18 mouse cellular contexts compared by ENCODE assay signal in genomic region chr5:93145504-93145903, GRCm38 (mm10). TPM values are rescaled to one million over a fixed set of nuclear protein-coding genes. Genes with fewer than 3 reads are reported as not detected.
A peak's percentile ranks its signal among the peaks of the same experiment; 100 is the strongest.
DNase-seq lines count a peak whose midpoint lies in the region; ATAC-seq and TF ChIP-seq lines count a peak whose summit lies in the region.
"Had no signal": no experiment of that assay in that cellular context is flagged by ENCODE, and none has a peak within 500 bp of the region (broad histone marks: within the 10 kb centered on the region; RNA-seq: fewer than 3 reads in every experiment).

No protein-coding gene starts in this region.

- peaks cover 53% of the 10 kb centered on the region for H3K4me1 ChIP-seq in kidney, embryonic 15.5 days
- H3K4me1 ChIP-seq in testis, adult 2 months (ENCODE audit: control insufficient read depth, insufficient read depth, low read length), result peaks cover 2% of the 10 kb centered on the region; the same call in 1 of the 2 replicates
- H3K4me1 ChIP-seq in limb, embryonic 13.5 days, result peaks cover 52% of the 10 kb centered on the region
- H3K4me1 ChIP-seq in stomach, embryonic 16.5 days (ENCODE audit: control insufficient read depth, insufficient read depth, low read length), result peaks cover 26% of the 10 kb centered on the region

- H3K27ac ChIP-seq in kidney, embryonic 15.5 days, result peak overlapping the region; percentile 30; the same call in 1 of the 2 replicates
- H3K27ac ChIP-seq in testis, adult 2 months (ENCODE audit: control insufficient read depth, insufficient read depth, low read depth, low read length), result peak overlapping the region; percentile 39
- no peak overlapping the region; the same call in 1 of the 2 replicates for H3K27ac ChIP-seq in limb, embryonic 13.5 days
- peak overlapping the region; percentile 21 for H3K27ac ChIP-seq in stomach, embryonic 16.5 days (ENCODE audit: low read length)
- H3K27ac ChIP-seq: heart, embryonic 15.5 days; macrophage; midbrain, embryonic 12.5 days had no signal

- no peak overlapping the region for H3K9ac ChIP-seq in kidney, embryonic 15.5 days
- H3K9ac ChIP-seq in limb, embryonic 13.5 days, result peak overlapping the region; percentile 31; the same call in 1 of the 2 replicates
- H3K9ac ChIP-seq in stomach, embryonic 16.5 days (ENCODE audit: low read length), result no peak overlapping the region; the same call in 1 of the 2 replicates
- H3K9ac ChIP-seq: heart, embryonic 15.5 days; lung, embryonic 15.5 days; midbrain, embryonic 12.5 days had no signal

- no peaks in the 10 kb centered on the region for H3K9me3 ChIP-seq in kidney, embryonic 15.5 days (replicated peaks)
- H3K9me3 ChIP-seq in limb, embryonic 13.5 days, result no peaks in the 10 kb centered on the region
- no peaks in the 10 kb centered on the region for H3K9me3 ChIP-seq in stomach, embryonic 16.5 days (replicated peaks; ENCODE audit: control insufficient read depth, low read length)
- H3K9me3 ChIP-seq: heart, embryonic 15.5 days; lung, embryonic 15.5 days; midbrain, embryonic 12.5 days had no signal

- 65% methylated on average over 6 of the region's 6 CpGs for WGBS in kidney, embryonic 15.5 days
- 78% methylated on average over 6 of the region's 6 CpGs for WGBS in limb, embryonic 13.5 days
- WGBS in stomach, embryonic 16.5 days, result 76% methylated on average over 6 of the region's 6 CpGs

- TF ChIP-seq POLR2A in testis, adult 2 months (IDR thresholded peaks at IDR 0.05; ENCODE audit: control insufficient read depth, low read depth, low read length), result no peak

- no peak for ATAC-seq in kidney, embryonic 15.5 days (replicated peaks; ENCODE audit: low FRiP score)
- ATAC-seq in limb, embryonic 13.5 days (ENCODE audit: low FRiP score, low read depth), result no peak
- no peak for ATAC-seq in stomach, embryonic 16.5 days (ENCODE audit: insufficient read depth, low FRiP score)
- ATAC-seq in cerebellum, adult (ENCODE audit: insufficient number of reproducible peaks, low FRiP score, low TSS enrichment), result no peak
- ATAC-seq: activated CD4-positive, CD25-positive, alpha-beta regulatory T cell, adult 4 months had no signal

- peaks cover 50% of the 10 kb centered on the region for H3K36me3 ChIP-seq in kidney, embryonic 15.5 days
- no peaks in the 10 kb centered on the region for H3K36me3 ChIP-seq in testis, adult 2 months (ENCODE audit: control insufficient read depth, insufficient read depth, low read length)
- peaks cover 62% of the 10 kb centered on the region for H3K36me3 ChIP-seq in limb, embryonic 13.5 days
- peaks cover 7% of the 10 kb centered on the region; the same call in 1 of the 2 replicates for H3K36me3 ChIP-seq in stomach, embryonic 16.5 days (ENCODE audit: control insufficient read depth, insufficient read depth, low read length)
- H3K36me3 ChIP-seq: heart, embryonic 15.5 days had no signal

- no peak for DNase-seq in kidney, adult 11 months
- DNase-seq in testis, postnatal 10 days (ENCODE audit: low spot score), result no peak
- DNase-seq in heart, adult 9 months (ENCODE audit: low spot score in 2 of 2), result no peak
- DNase-seq: gastrocnemius, postnatal 10 days; heart, adult 18-20 months; kidney, adult 9 months; right cerebral cortex, adult 18-20 months; thymus, adult 18-20 months had no signal

- H3K27me3 ChIP-seq in kidney, embryonic 15.5 days, result no peaks in the 10 kb centered on the region
- no peaks in the 10 kb centered on the region for H3K27me3 ChIP-seq in testis, adult 2 months (ENCODE audit: control insufficient read depth, insufficient read depth, low read length)
- no peaks in the 10 kb centered on the region for H3K27me3 ChIP-seq in limb, embryonic 13.5 days
- H3K27me3 ChIP-seq in stomach, embryonic 16.5 days (ENCODE audit: control insufficient read depth, insufficient read depth, low read length), result no peaks in the 10 kb centered on the region
- H3K27me3 ChIP-seq: heart, embryonic 15.5 days; lung, embryonic 15.5 days; midbrain, embryonic 12.5 days had no signal

- H3K4me3 ChIP-seq in kidney, embryonic 15.5 days (replicated peaks), result no peak overlapping the region
- no peak overlapping the region for H3K4me3 ChIP-seq in testis, adult 2 months (ENCODE audit: control insufficient read depth, low read depth, low read length)
- H3K4me3 ChIP-seq in limb, embryonic 13.5 days, result no peak overlapping the region
- no peak overlapping the region for H3K4me3 ChIP-seq in stomach, embryonic 16.5 days (replicated peaks; ENCODE audit: low read length)
- H3K4me3 ChIP-seq: heart, embryonic 15.5 days; lung, embryonic 15.5 days; midbrain, embryonic 12.5 days had no signal

- no peak for TF ChIP-seq CTCF in testis, adult 2 months (IDR thresholded peaks at IDR 0.05; ENCODE audit: control insufficient read depth, insufficient read depth, insufficient replicate concordance, low read depth, low read length)

- no peak overlapping the region for H3K4me2 ChIP-seq in kidney, embryonic 15.5 days
- no peak overlapping the region for H3K4me2 ChIP-seq in limb, embryonic 13.5 days (replicated peaks)
- no peak overlapping the region for H3K4me2 ChIP-seq in stomach, embryonic 16.5 days (ENCODE audit: low read depth, low read length)
- H3K4me2 ChIP-seq: heart, embryonic 15.5 days; lung, embryonic 15.5 days; midbrain, embryonic 12.5 days had no signal

RNA-seq across cellular contexts. Expression of gene Sept11, which starts 52.3 kb away (rescaled TPM):
- polyA plus RNA-seq in kidney, embryonic 15.5 days (2015; fragmentation: Nextera tagmentation; extraction: Ambion mirVana), result 221 and 222 TPM in 2 replicates
- 2.6 and 3.4 TPM in 2 replicates for polyA plus RNA-seq in testis, adult 2 months (2012; rRNA removed)
- polyA plus RNA-seq in limb, embryonic 13.5 days (2015; fragmentation: Nextera tagmentation; extraction: Ambion mirVana), result 212 and 226 TPM in 2 replicates
- polyA plus RNA-seq in stomach, embryonic 16.5 days (2015; fragmentation: Nextera tagmentation; extraction: Ambion mirVana), result 134 and 146 TPM in 2 replicates

Comparison
In these comparisons a context has a peak if more than half of its experiments do, and no peak if none do; other contexts are left out.
1. RNA of gene Sept11, which starts 52.3 kb away (polyA plus RNA-seq): 212 to 226 TPM in limb, embryonic 13.5 days, 221 to 222 TPM in kidney, embryonic 15.5 days and 134 to 146 TPM in stomach, embryonic 16.5 days; 2.6 to 3.4 TPM in testis, adult 2 months; every median in the first group is over 10 times any median in the second.